Mouse (Mus musculus): ENCODE results near the gene B4galnt1. TPM values are rescaled to one million over a fixed set of nuclear protein-coding genes. Genes with fewer than 3 reads are reported as not detected.

Gene B4galnt1
- 8.4 and 8.8 TPM in 2 replicates for polyA plus RNA-seq (2012; rRNA removed)

GRCm38 (mm10) chr10:127164631-127165353 lies at the start of gene B4galnt1:
TSS of gene B4galnt1 (plus strand) at chr10:127165225.

DNA sequence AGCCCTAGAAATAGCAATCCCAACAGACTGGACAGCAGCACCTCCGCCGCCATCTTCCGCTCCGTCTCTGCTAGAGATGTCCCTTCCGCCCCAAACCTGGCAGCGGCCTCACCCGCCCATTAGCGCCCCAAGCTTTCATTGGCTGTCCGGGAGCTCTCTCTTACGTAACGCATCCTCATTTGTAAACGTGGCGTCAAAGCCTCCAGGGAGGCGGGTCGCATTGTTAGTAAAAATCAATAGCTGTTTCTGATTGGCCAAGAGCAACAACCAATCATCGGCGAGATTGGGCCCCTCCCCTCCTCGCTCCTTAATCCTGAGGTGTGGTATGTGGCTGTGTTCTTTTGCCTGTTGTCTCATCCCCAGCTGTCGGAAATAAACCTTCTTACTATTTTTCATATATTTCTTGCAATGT lies 44.0 kb upstream of the B4galnt1 start, which contains the start of gene Os9:
TSS of gene Os9 (minus strand) at position 66 of the 412 bp plus-strand sequence.

DNA sequence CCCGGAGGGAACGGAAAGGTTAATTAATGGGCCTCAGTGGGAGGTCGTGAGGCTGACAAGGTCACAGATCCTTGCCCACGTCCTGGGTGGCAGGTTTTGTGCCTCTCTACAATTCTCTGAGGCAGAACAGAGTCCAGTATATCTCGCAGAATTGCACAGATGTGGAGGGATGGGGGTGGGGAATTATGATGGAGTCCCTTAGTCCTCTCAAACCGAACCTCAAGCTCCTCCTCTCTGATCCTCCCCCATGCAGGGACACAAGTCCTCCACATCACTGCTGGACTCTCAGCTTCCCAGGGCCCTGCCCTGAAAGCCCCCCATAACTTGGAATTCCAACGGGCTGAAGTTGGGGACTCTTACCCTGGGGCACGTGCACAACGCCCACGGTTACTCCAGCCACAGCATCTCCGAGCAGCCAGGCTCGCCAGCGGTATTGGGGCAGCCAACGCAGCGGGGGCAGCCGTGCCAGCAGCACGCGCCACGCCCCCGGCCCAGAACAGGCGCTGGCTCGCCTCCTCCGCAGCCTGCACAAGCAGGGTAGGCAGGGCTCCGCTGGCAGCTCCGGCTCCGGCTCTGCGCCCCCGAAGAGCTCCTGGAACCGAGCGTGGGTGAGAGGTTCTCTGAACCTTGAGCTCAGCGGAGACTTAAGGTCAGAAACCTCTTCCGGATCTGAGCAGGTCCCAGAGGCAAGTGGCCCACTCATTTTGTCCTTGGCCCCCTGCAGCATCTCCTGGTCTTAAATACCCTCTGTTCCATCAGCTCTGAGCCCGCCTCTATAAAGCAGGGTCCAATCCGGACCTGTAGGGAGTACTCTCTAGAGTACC lies 15.1 kb downstream of the B4galnt1 start, which contains the start of gene Slc26a10:
TSS of gene Slc26a10 (minus strand) at position 775 of the 824 bp plus-strand sequence.

GRCm38 (mm10) chr10:127189651-127190381 lies 24.8 kb downstream of the B4galnt1 start, which contains the start of gene Arhgef25:
TSS of gene Arhgef25 (minus strand) at chr10:127190083.

GRCm38 (mm10) chr10:127195328-127196129 lies 30.5 kb downstream of the B4galnt1 start, which contains the start of gene Dtx3:
TSS of gene Dtx3 (minus strand) at chr10:127195728.

DNA sequence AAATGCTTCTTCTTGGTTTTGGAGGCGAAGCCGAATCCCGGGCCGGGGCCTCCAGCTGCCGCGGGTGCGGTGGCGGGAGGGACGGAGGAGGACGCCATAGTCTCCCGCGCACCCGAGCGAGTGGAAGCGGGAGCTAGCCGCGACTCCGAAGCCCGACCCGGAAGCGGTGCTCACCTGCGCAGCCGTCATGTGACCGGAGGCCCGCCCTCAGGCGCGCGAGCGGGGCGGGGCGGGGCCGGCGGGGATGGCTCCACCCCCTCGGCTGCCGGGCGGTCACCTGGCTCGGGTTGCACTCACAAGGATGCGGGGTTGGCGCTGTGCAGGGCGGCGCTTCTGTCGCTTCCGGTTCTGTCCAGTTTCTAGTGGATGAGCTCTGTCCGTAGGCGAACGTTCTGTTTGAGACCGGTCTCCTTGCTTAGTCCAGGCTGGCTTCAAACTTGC lies 46.4 kb downstream of the B4galnt1 start, which contains the start of gene Pip4k2c:
TSS of gene Pip4k2c (minus strand) at position 172 of the 441 bp plus-strand sequence.

Other genes with a start within 250 kb of the B4galnt1 start
- 78.5 and 118 TPM in 2 replicates for gene Ctdsp2, start 186.5 kb upstream of the B4galnt1 start, polyA plus RNA-seq (2012; rRNA removed)
- gene Avil, start 164.5 kb upstream of the B4galnt1 start, polyA plus RNA-seq (2012; rRNA removed), result 0.60 and 0.84 TPM in 2 replicates
- gene Tsfm, start 134.4 kb upstream of the B4galnt1 start, polyA plus RNA-seq (2012; rRNA removed), result 50.4 and 63.2 TPM in 2 replicates
- gene Mettl1, start 123.8 kb upstream of the B4galnt1 start, polyA plus RNA-seq (2012; rRNA removed), result 34.0 and 37.1 TPM in 2 replicates
- gene Eef1akmt3, start 123.7 kb upstream of the B4galnt1 start, polyA plus RNA-seq (2012; rRNA removed), result 0.25 and 0.45 TPM in 2 replicates
- 0.24 and 0.43 TPM in 2 replicates for gene Cyp27b1, start 117.0 kb upstream of the B4galnt1 start, polyA plus RNA-seq (2012; rRNA removed)
- gene March9, start 105.0 kb upstream of the B4galnt1 start, polyA plus RNA-seq (2012; rRNA removed), result 10.7 and 11.8 TPM in 2 replicates
- 1,762 and 2,065 TPM in 2 replicates for gene Cdk4, start 101.7 kb upstream of the B4galnt1 start, polyA plus RNA-seq (2012; rRNA removed)
- 83.8 and 112 TPM in 2 replicates for gene Tspan31, start 95.0 kb upstream of the B4galnt1 start, polyA plus RNA-seq (2012; rRNA removed)
- gene Agap2, start 89.9 kb upstream of the B4galnt1 start, polyA plus RNA-seq (2012; rRNA removed), result 11.3 and 13.4 TPM in 2 replicates
- gene Os9, start 44.1 kb upstream of the B4galnt1 start, polyA plus RNA-seq (2012; rRNA removed), result 53.8 and 114 TPM in 2 replicates
- 2.6 and 4.2 TPM in 2 replicates for gene Slc26a10, start 15.4 kb downstream of the B4galnt1 start, polyA plus RNA-seq (2012; rRNA removed)
- gene Arhgef25, start 24.9 kb downstream of the B4galnt1 start, polyA plus RNA-seq (2012; rRNA removed), result 107 and 115 TPM in 2 replicates
- 237 and 284 TPM in 2 replicates for gene Dtx3, start 30.5 kb downstream of the B4galnt1 start, polyA plus RNA-seq (2012; rRNA removed)
- gene Pip4k2c, start 46.4 kb downstream of the B4galnt1 start, polyA plus RNA-seq (2012; rRNA removed), result 18.0 and 21.0 TPM in 2 replicates
- gene Kif5a, start 98.1 kb downstream of the B4galnt1 start, polyA plus RNA-seq (2012; rRNA removed), result 36.0 and 44.4 TPM in 2 replicates
- gene Dctn2, start 101.1 kb downstream of the B4galnt1 start, polyA plus RNA-seq (2012; rRNA removed), result 190 and 214 TPM in 2 replicates
- 46.5 and 56.0 TPM in 2 replicates for gene Mbd6, start 123.8 kb downstream of the B4galnt1 start, polyA plus RNA-seq (2012; rRNA removed)
- 90.4 and 101 TPM in 2 replicates for gene Mars, start 146.6 kb downstream of the B4galnt1 start, polyA plus RNA-seq (2012; rRNA removed)
- 2.0 and 2.3 TPM in 2 replicates for gene Arhgap9, start 156.7 kb downstream of the B4galnt1 start, polyA plus RNA-seq (2012; rRNA removed)
- gene Gli1, start 176.7 kb downstream of the B4galnt1 start, polyA plus RNA-seq (2012; rRNA removed), result 26.1 and 42.2 TPM in 2 replicates
- gene Inhbe, start 189.2 kb downstream of the B4galnt1 start, polyA plus RNA-seq (2012; rRNA removed), result 0.01 TPM in 1 of 2 replicates, not detected in the other
- gene Inhbc, start 205.2 kb downstream of the B4galnt1 start, polyA plus RNA-seq (2012; rRNA removed), result 0.05 and 0.09 TPM in 2 replicates
- 33.5 and 48.3 TPM in 2 replicates for gene R3hdm2, start 215.1 kb downstream of the B4galnt1 start, polyA plus RNA-seq (2012; rRNA removed)

All from central nervous system, embryonic 11.5 days (tissue).